Mouse (Mus musculus): ENCODE results near the gene Cbr1.
"Not testable (repeated sequence)": the region's sequence is repeated elsewhere in the genome, so short reads cannot be mapped to it uniquely, and the experiment has no call there.

Gene Cbr1

GRCm38 (mm10) chr16:93597551-93597950 is 8.1 kb upstream of the Cbr1 start:
- no peak for DNase-seq (ENCODE audit: low spot score in 2 of 2)

- no peak for DNase-seq (ENCODE audit: low spot score in 2 of 2)
Observed at GRCm38 (mm10) chr16:93599461-93599860, 6.2 kb upstream of the Cbr1 start.

- peak; percentile 68 to 89 for DNase-seq (ENCODE audit: low spot score in 2 of 2)
Observed at GRCm38 (mm10) chr16:93603439-93604212, 2.0 kb upstream of the Cbr1 start, which contains the start of gene Setd4. TSS of gene Setd4 (minus strand) at chr16:93604063.

GRCm38 (mm10) chr16:93604481-93604969 is 1.1 kb upstream of the Cbr1 start:
- no peak for DNase-seq (ENCODE audit: low spot score in 2 of 2)

GRCm38 (mm10) chr16:93606146-93606545 is 493 bp downstream of the Cbr1 start:
- no peak for DNase-seq (ENCODE audit: low spot score in 2 of 2)

GRCm38 (mm10) chr16:93607669-93608101 is 2.0 kb downstream of the Cbr1 start:
- DNase-seq (ENCODE audit: low spot score in 2 of 2) = peak; percentile 60 to 78

GRCm38 (mm10) chr16:93608731-93609130 is 3.1 kb downstream of the Cbr1 start:
- no peak for DNase-seq (ENCODE audit: low spot score in 2 of 2)

- DNase-seq (ENCODE audit: low spot score in 2 of 2) = no peak
Observed at GRCm38 (mm10) chr16:93609796-93610195, 4.1 kb downstream of the Cbr1 start.

- DNase-seq (ENCODE audit: low spot score in 2 of 2) = no peak
Observed at GRCm38 (mm10) chr16:93610961-93611360, 5.3 kb downstream of the Cbr1 start.

GRCm38 (mm10) chr16:93615118-93615870 is 9.6 kb downstream of the Cbr1 start:
- peak in 1 of 2 experiments; percentile 60 for DNase-seq (ENCODE audit: low spot score in 2 of 2)

GRCm38 (mm10) chr16:93623759-93624158 is 18.1 kb downstream of the Cbr1 start:
- not testable (repeated sequence) for DNase-seq (ENCODE audit: low spot score in 2 of 2)

- no peak for DNase-seq (ENCODE audit: low spot score in 2 of 2)
Observed at GRCm38 (mm10) chr16:93624671-93625070, 19.0 kb downstream of the Cbr1 start.

GRCm38 (mm10) chr16:93626745-93627144 is 21.1 kb downstream of the Cbr1 start:
- DNase-seq (ENCODE audit: low spot score in 2 of 2) = peak in 1 of 2 experiments; percentile 28

GRCm38 (mm10) chr16:93627761-93628400 is 22.2 kb downstream of the Cbr1 start, which contains the start of gene Gm5678:
TSS of gene Gm5678 (plus strand) at chr16:93628097.
- no peak for DNase-seq (ENCODE audit: low spot score in 2 of 2)

- DNase-seq (ENCODE audit: low spot score in 2 of 2) = no peak
Observed at GRCm38 (mm10) chr16:93644006-93644405, 38.4 kb downstream of the Cbr1 start.

GRCm38 (mm10) chr16:93648441-93649183 is 43.0 kb downstream of the Cbr1 start:
- DNase-seq (ENCODE audit: low spot score in 2 of 2) = no peak
